Mouse (Mus musculus) liver, postnatal 0 days (tissue): ENCODE results near the gene Mospd2. TPM values are rescaled to one million over a fixed set of nuclear protein-coding genes. Genes with fewer than 3 reads are reported as not detected.

Experiments used
- ATAC-seq: fragments of 200-750 bp; cut with Nextera tagmentation; 2 replicates; pipeline ENCODE4 v1.8.0; 2017; ENCODE audit warnings: mild to moderate bottlenecking, moderate library complexity
- DNase-seq: peaks from one replicate; pipeline ENCODE4 v3.0.0-alpha.2; 2016
- H3K27ac ChIP-seq: fragments of 300-500 bp; sonication (generic); 2 replicates; pipeline ENCODE4 v1.5.1; 2014; ENCODE audit warnings: antibody characterized with exemption, moderate library complexity, mild to moderate bottlenecking, low read depth
- H3K27me3 ChIP-seq: fragments of 300-500 bp; sonication (generic); 2 replicates; pipeline ENCODE4 v1.6.1; 2014; ENCODE audit warnings: low read length, control low read depth, mixed read lengths; ENCODE audit not compliant: insufficient read depth
- H3K36me3 ChIP-seq: fragments of 300-500 bp; sonication (generic); replicated peaks from 2 replicates; pipeline ENCODE4 v1.6.1; 2014; ENCODE audit warnings: mild to moderate bottlenecking, control low read depth, low read length, moderate library complexity, mixed read lengths; ENCODE audit not compliant: insufficient read depth
- H3K4me1 ChIP-seq: fragments of 300-500 bp; sonication (generic); 2 replicates; pipeline ENCODE4 v1.6.1; 2014; ENCODE audit warnings: antibody characterized with exemption, mild to moderate bottlenecking, control low read depth; ENCODE audit not compliant: insufficient read depth
- H3K4me2 ChIP-seq: fragments of 300-500 bp; sonication (generic); 2 replicates; pipeline ENCODE4 v1.6.1; 2014; ENCODE audit warnings: low read depth, mild to moderate bottlenecking, low read length, moderate library complexity, mixed read lengths
- H3K4me3 ChIP-seq: fragments of 300-500 bp; sonication (generic); 2 replicates; pipeline ENCODE4 v1.5.1; 2014; ENCODE audit warnings: low read depth, low read length
- H3K9ac ChIP-seq: fragments of 300-500 bp; sonication (generic); replicated peaks from 2 replicates; pipeline ENCODE4 v1.6.1; 2014; ENCODE audit warnings: mild to moderate bottlenecking, moderate library complexity
- H3K9me3 ChIP-seq: fragments of 300-500 bp; sonication (generic); 2 replicates; pipeline ENCODE4 v1.6.1; 2016; ENCODE audit warnings: mild to moderate bottlenecking, control low read depth, low read length, mixed read lengths
- CTCF ChIP-seq: sonication (generic); IDR thresholded peaks from 2 replicates; pipeline ENCODE4 v1.5.1; 2016; ENCODE audit warnings: antibody characterized with exemption, low read depth
- EP300 ChIP-seq: IDR thresholded peaks from 2 replicates; pipeline ENCODE4 v1.6.1; 2016; ENCODE audit warnings: antibody characterized with exemption, low read depth, mild to moderate bottlenecking
- WGBS: fragments of 180-500 bp; shearing (Covaris S2); extraction: QIAGEN DNeasy Blood & Tissue Kit; methylation state at CpG from one replicate; pipeline ENCODE4 v1.1.7; 2014; ENCODE audit not compliant: insufficient replicate concordance; 5-methylcytosine and 5-hydroxymethylcytosine counted together
- polyA plus RNA-seq: library from polyadenylated mRNA; unstranded; fragments of >200 nt; fragmentation: Nextera tagmentation; extraction: Ambion mirVana; gene quantifications from 2 replicates; pipeline ENCODE4 v1.2.1, GENCODE M21; 2015

The Mospd2 gene
- polyA plus RNA-seq: 8.9 and 9.7 TPM in 2 replicates

DNA sequence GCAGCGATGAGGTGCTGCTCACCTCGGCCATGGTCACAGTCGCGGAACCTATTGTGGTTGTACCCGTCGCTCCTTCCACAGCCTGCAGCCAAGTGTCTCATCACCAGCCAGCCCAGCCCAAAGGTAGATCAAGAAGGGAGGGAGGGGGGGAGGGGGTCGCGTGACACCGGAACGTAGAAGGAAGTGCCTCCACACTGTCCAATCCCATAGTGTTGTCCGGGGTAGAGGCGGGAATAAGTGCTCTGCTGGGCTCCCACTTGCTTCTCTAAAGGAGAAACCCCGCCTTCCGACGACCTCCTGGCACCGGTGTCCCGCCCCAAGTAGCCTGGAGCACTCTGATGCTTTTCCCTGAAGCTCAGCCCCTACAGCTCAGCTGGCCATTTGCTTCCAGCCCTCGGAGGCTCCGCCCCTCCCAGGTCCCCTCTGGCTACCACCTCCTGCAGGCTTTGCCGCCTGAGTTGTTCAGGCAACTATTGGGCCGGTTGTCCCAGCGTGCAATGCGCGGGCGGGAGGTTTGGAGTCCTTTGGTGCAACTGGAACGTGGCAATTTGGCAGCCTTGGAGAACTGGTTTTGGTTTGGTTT lies at the start of gene Mospd2, which contains the start of gene Fancb:
Mospd2 (minus strand) TSS at position 183 of the 583 bp plus-strand sequence.
Fancb (plus strand) TSS at position 400 of the 583 bp plus-strand sequence.
- peak within 1 kb of the TSS; percentile 68; the same call in 1 of the 2 replicates for H3K27ac ChIP-seq
- no peaks in the 10 kb centered on the region for H3K36me3 ChIP-seq
- peak within 1 kb of the TSS; percentile 60 for H3K9ac ChIP-seq
- no peaks in the 10 kb centered on the region for H3K4me1 ChIP-seq
- ATAC-seq (peak; percentile 97), DNase-seq (peak; percentile 86)
- no peaks in the 10 kb centered on the region for H3K27me3 ChIP-seq
- peak within 1 kb of the TSS; percentile 69 for H3K4me2 ChIP-seq
- TF ChIP-seq CTCF: no peak
- no peak for TF ChIP-seq EP300
- H3K9me3 ChIP-seq: no peaks in the 10 kb centered on the region
- 13% methylated on average over 26 of the region's 26 CpGs for WGBS
- H3K4me3 ChIP-seq: peak within 1 kb of the TSS; percentile 58

DNA sequence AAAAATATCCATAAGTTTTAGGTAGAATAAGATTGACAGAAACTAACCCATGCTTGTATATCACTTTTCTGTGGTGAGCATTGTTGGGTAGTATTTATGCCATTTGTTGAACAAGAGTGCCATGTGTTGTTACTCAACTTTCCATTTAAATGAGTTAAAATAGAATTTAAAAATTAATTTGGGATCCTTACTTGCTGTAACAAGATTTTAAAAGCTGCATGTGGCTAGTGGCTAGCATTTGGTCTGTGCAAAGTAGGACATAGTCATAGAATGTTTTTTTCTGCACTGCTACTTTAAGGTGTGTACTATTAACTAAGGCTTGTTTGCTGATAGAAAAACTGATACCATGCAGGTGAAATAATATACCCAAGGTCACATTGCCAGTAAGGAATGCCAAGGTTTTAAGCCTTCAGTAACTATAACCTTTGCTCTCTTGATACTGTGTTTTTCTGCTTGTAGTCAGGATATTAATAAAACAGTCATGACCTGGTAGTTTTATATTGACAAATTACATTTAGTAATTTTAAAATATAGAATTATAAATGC lies 24.7 kb upstream of the Mospd2 start, which contains the start of gene Gm17604:
Gm17604 (minus strand) TSS at position 51 of the 546 bp plus-strand sequence.
- Histone ChIP-seq H3K27me3 (no peaks in the 10 kb centered on the region), H3K4me2 (no peak within 1 kb of the TSS), H3K9me3 (no peaks in the 10 kb centered on the region), H3K27ac (no peak within 1 kb of the TSS), H3K36me3 (no peaks in the 10 kb centered on the region), H3K4me3 (no peak within 1 kb of the TSS), H3K4me1 (no peaks in the 10 kb centered on the region), H3K9ac (no peak within 1 kb of the TSS)
- no peak for TF ChIP-seq CTCF
- TF ChIP-seq EP300: no peak
- DNase-seq (no peak), ATAC-seq (no peak)

DNA sequence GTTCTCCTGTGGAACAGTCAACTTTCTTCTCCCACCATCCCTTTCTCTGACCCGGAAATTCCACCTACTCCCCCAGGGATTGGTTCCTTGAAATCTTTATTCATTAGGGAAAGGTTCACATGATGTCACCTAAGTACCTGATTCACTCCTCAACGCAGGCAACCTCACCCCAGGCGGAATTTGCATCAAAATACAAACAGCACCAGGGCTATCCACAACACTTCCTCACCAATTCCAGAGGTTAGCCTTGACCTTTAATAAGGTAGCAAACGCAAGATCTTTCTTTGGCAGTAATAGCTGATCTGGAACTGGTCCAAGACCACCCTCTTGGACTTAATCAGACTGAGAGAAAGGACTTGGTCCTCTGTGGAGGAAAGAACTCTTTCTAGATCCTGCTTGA lies 23.0 kb upstream of the Mospd2 start:
- H3K4me3 ChIP-seq: no peak overlapping the region
- TF ChIP-seq EP300: no peak
- TF ChIP-seq CTCF: no peak
- H3K36me3 ChIP-seq: no peaks in the 10 kb centered on the region
- no peak overlapping the region for H3K4me2 ChIP-seq
- ATAC-seq (no peak), DNase-seq (no peak)
- no peak overlapping the region for H3K9ac ChIP-seq
- H3K4me1 ChIP-seq: no peaks in the 10 kb centered on the region
- WGBS: 39% methylated on average over 4 of the region's 4 CpGs
- no peak overlapping the region for H3K27ac ChIP-seq
- H3K9me3 ChIP-seq: no peaks in the 10 kb centered on the region
- no peaks in the 10 kb centered on the region for H3K27me3 ChIP-seq

DNA sequence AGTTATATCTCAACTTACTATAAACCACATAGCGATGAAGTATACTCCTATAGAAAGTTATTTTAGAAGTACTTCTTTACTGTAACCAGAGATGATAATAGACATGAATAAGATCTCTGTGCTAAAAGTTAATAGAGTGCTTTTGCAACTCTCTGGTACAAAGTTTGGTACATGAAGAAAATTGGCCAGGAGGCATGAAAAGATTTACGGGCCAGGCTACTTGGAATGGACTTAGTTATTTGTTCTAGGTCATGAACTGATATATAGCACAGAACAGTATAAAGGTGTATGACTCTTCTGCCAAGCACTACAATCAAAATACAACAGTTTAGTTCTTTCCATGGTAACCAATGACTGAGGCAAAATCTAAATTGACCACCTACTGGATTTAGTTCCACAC lies 1.3 kb downstream of the Mospd2 start:
- peak overlapping the region; percentile 69; the same call in 1 of the 2 replicates for H3K4me2 ChIP-seq
- no peak overlapping the region for H3K9ac ChIP-seq
- no peaks in the 10 kb centered on the region for H3K27me3 ChIP-seq
- DNase-seq (no peak), ATAC-seq (no peak)
- no peaks in the 10 kb centered on the region for H3K9me3 ChIP-seq
- TF ChIP-seq EP300: no peak
- TF ChIP-seq CTCF: no peak
- H3K4me3 ChIP-seq: no peak overlapping the region
- H3K36me3 ChIP-seq: no peaks in the 10 kb centered on the region
- no peaks in the 10 kb centered on the region for H3K4me1 ChIP-seq
- no peak overlapping the region for H3K27ac ChIP-seq
- WGBS: 76% methylated on average over 2 of the region's 2 CpGs

DNA sequence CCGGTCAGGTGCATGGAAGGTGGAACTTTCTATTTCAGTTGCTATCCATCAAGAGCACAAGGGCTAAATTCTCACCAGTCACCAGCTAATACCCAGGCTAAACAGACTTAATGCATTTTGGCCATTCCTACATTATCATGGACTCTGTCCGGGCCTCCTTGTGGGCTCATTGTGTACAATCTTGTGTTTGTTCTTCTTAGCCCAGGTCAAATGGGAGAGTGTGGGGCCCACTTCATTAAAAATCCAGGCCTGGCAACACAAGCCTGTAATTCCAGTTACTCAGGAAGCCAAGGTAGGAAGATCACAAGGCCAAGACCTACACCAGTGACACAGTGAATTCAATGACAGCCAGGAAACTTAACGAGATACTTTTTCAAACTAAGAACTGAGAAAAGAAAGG lies 9.0 kb downstream of the Mospd2 start:
- Histone ChIP-seq H3K4me3 (no peak overlapping the region), H3K36me3 (no peaks in the 10 kb centered on the region), H3K9me3 (no peaks in the 10 kb centered on the region), H3K27me3 (no peaks in the 10 kb centered on the region), H3K27ac (no peak overlapping the region), H3K4me1 (no peaks in the 10 kb centered on the region), H3K9ac (no peak overlapping the region), H3K4me2 (no peak overlapping the region)
- 79% methylated on average over 3 of the region's 3 CpGs for WGBS
- no peak for TF ChIP-seq CTCF
- TF ChIP-seq EP300: no peak
- no peak for DNase-seq
- no peak for ATAC-seq

DNA sequence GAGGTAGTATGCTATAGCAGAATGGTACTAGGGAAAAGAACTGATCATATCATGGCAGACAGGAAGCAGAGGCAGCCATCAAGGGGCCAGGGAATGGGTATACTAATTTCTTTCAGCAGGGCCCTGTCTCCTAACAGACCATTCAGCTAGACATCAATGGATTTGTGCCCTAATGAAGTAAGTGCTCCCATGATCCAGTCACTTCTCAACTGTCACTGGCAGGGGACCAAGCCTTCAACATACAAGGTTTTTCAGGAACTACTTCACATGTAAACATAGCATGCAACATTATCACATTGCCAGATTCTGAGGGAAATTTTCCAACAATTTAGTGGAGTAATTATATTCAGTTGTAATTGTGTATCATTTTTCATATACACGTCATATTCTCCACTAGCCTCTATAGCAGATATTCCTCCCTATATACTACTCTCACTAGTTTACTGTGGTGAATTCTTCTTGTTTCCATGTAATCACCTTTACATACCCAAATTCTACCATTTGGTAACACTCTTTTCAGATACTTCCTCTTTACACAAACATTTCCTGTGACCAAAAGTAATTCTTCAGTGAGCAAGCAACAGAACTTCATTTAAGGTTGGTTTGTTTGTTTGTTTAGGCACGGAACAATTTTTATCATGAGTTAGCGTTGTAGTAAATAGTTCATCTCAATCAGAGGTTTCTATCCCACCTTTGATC lies 14.3 kb downstream of the Mospd2 start:
- ATAC-seq (no peak), DNase-seq (no peak)
- Histone ChIP-seq H3K4me1 (no peaks in the 10 kb centered on the region), H3K36me3 (no peaks in the 10 kb centered on the region; the same call in 1 of the 2 replicates), H3K27me3 (no peaks in the 10 kb centered on the region), H3K9ac (no peak overlapping the region), H3K9me3 (no peaks in the 10 kb centered on the region), H3K27ac (no peak overlapping the region), H3K4me2 (no peak overlapping the region), H3K4me3 (no peak overlapping the region)
- TF ChIP-seq EP300 (no peak), CTCF (no peak)
- 80% methylated on average over 3 of the region's 3 CpGs for WGBS
